Comparison of ENCODE assay signal across 8 mouse cellular contexts in the genomic region with DNA sequence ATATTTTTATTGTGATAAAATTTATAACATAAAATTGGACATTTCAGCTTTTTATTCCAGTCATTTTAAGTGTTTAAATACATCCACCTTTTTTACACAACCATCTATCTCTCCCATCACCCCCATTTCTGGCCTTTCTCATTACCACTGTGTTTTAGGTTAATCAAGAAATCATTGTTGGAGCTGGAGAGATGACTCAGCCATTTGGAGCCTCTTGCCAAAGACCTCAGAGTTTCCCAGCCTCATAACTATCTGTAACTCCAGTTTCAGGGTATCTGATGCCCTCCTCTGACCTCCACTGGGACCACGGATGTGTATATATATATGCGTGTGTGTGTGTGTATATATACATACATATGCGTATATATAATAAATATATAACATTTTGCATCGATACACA. TPM values are rescaled to one million over a fixed set of nuclear protein-coding genes. Genes with fewer than 3 reads are reported as not detected.
DNase-seq lines count a peak whose midpoint lies in the region; ATAC-seq and TF ChIP-seq lines count a peak whose summit lies in the region.

No protein-coding gene starts in this region.

- no peaks in the 10 kb centered on the region for H3K27me3 ChIP-seq in megakaryocyte, embryonic 14.5 days (replicated peaks)
- H3K27me3 ChIP-seq in heart, postnatal 0 days (ENCODE audit: control insufficient read depth, insufficient read depth, low read length) = no peaks in the 10 kb centered on the region

- H3K79me2 ChIP-seq in macrophage (ENCODE audit: inconsistent target) = peaks cover 24% of the 10 kb centered on the region

- peak overlapping the region; percentile 84 for H3K27ac ChIP-seq in heart, postnatal 0 days (ENCODE audit: low read depth)
- peak overlapping the region; percentile 81 for H3K27ac ChIP-seq in macrophage

- H3K4me3 ChIP-seq in megakaryocyte, embryonic 14.5 days (replicated peaks) = peak overlapping the region; percentile 93
- H3K4me3 ChIP-seq in heart, postnatal 0 days (ENCODE audit: low read depth, low read length) = peak overlapping the region; percentile 43
- H3K4me3 ChIP-seq in macrophage (ENCODE audit: inconsistent target) = peak overlapping the region; percentile 85

- peak overlapping the region; percentile 68 for H3K4me2 ChIP-seq in heart, postnatal 0 days (ENCODE audit: low read depth, low read length)

- H3K9ac ChIP-seq in heart, postnatal 0 days (replicated peaks; ENCODE audit: low read depth, low read length) = no peak overlapping the region

- TF ChIP-seq EP300 in heart, postnatal 0 days (IDR thresholded peaks at IDR 0.05; ENCODE audit: low read depth) = no peak

- no peak for ATAC-seq in megakaryocyte, adult 5-6 weeks (ENCODE audit: poor library complexity, severe bottlenecking)
- no peak for ATAC-seq in heart, postnatal 0 days (ENCODE audit: insufficient read depth, low read depth)

- DNase-seq in cerebellum, adult 9-10 months = peak; percentile 46
- DNase-seq in heart, postnatal 0 days (ENCODE audit: low spot score) = no peak
- no peak for DNase-seq in right cerebral cortex, postnatal 36 days (ENCODE audit: low spot score in 2 of 2)
- DNase-seq in frontal cortex, postnatal 10 days (ENCODE audit: low spot score in 2 of 2) = no peak
- no peak for DNase-seq in yolk sac, embryonic 10.5 days (ENCODE audit: low spot score)

- H3K36me3 ChIP-seq in megakaryocyte, embryonic 14.5 days (replicated peaks; ENCODE audit: low read length) = peaks cover 13% of the 10 kb centered on the region
- H3K36me3 ChIP-seq in heart, postnatal 0 days (replicated peaks; ENCODE audit: control insufficient read depth, insufficient read depth, low read length) = peaks cover under 1% of the 10 kb centered on the region; the same call in 1 of the 2 replicates
- H3K36me3 ChIP-seq in macrophage (ENCODE audit: inconsistent target) = peaks cover 5% of the 10 kb centered on the region; the same call in 1 of the 2 replicates

- H3K9me3 ChIP-seq in megakaryocyte, embryonic 14.5 days = no peaks in the 10 kb centered on the region
- no peaks in the 10 kb centered on the region for H3K9me3 ChIP-seq in heart, postnatal 0 days (replicated peaks; ENCODE audit: control insufficient read depth, low read length)

- WGBS in heart, postnatal 0 days = 35% methylated on average over 4 of the region's 4 CpGs
- 49% methylated on average over 4 of the region's 4 CpGs for WGBS in macrophage (ENCODE audit: missing documents)

- no peak for TF ChIP-seq CTCF in heart, postnatal 0 days (IDR thresholded peaks at IDR 0.05; ENCODE audit: low read depth)

- H3K4me1 ChIP-seq in megakaryocyte, embryonic 14.5 days = peaks cover 63% of the 10 kb centered on the region
- H3K4me1 ChIP-seq in heart, postnatal 0 days (ENCODE audit: control insufficient read depth, insufficient read depth) = peaks cover 21% of the 10 kb centered on the region

RNA-seq across cellular contexts. Expression of gene Cenpu, which starts 0.8 kb away (rescaled TPM):
- polyA plus RNA-seq in megakaryocyte, embryonic 14.5 days (2012; ENCODE audit: insufficient read depth, low replicate concordance) = 4.8 and 6.3 TPM in 2 replicates
- total RNA-seq in megakaryocyte, adult 5-6 weeks (2015) = 21.0 and 25.9 TPM in 2 replicates
- total RNA-seq in megakaryocyte, adult 5-6 weeks (2017) = 30.1 and 70.6 TPM in 2 replicates
- 1.1 and 2.4 TPM in 2 replicates for total RNA-seq in heart, postnatal 0 days (2014; rRNA removed; ENCODE audit: low replicate concordance)
- polyA plus RNA-seq in heart, postnatal 0 days (2015; fragmentation: Nextera tagmentation; extraction: Ambion mirVana) = 4.3 and 5.3 TPM in 2 replicates
- total RNA-seq in macrophage (2018; cell fraction: chromatin; rRNA removed) = 10 to 100 TPM in 21 of 26 experiments, 1 to 10 TPM in 5; 2.1 to 59.2 (median 31.3) TPM
- total RNA-seq in macrophage (2018; cell fraction: cytosol; rRNA removed) = 1 to 10 TPM; 3.5 to 7.6 (median 6.0) TPM
- total RNA-seq in macrophage (2018; cell fraction: nucleus; rRNA removed) = 10 to 100 TPM in 15 of 26 experiments, 1 to 10 TPM in 11; 4.0 to 35.7 (median 10.8) TPM
- 5.9 to 18.6 TPM (median 9.6 TPM) in 3 replicates for polyA plus RNA-seq in macrophage (2018)

Comparison
In these comparisons a context has a peak if more than half of its experiments do, and no peak if none do; other contexts are left out.
1. H3K4me3 ChIP-seq: peak in every context shown above with its lines; median percentile 93 in megakaryocyte, embryonic 14.5 days; 85 in macrophage; 43 in heart, postnatal 0 days.